Mouse (Mus musculus) forebrain, postnatal 0 days (tissue): ENCODE measurements at regions not wholly inside any gene's neighbourhood (a gene's known extent, or its start where the extent isn't known, plus 50 kb on each side); places are given as distances from the start of the nearest gene placed in this dataset.

Experiments used
- ATAC-seq: fragments of 200-750 bp; cut with Nextera tagmentation; 2 replicates; pipeline ENCODE4 v1.8.0; 2017; ENCODE audit warnings: mild to moderate bottlenecking, moderate library complexity
- DNase-seq: peaks from one replicate; pipeline ENCODE4 v3.0.0-alpha.2; 2015
- H3K27ac ChIP-seq: fragments of 300-500 bp; sonication (generic); 2 replicates; pipeline ENCODE4 v1.5.1; 2014; ENCODE audit warnings: low read depth, mild to moderate bottlenecking, antibody characterized with exemption, low read length, moderate library complexity, mixed read lengths
- H3K27me3 ChIP-seq: fragments of 300-500 bp; sonication (generic); 2 replicates; pipeline ENCODE4 v1.6.1; 2014; ENCODE audit warnings: mild to moderate bottlenecking, low read length, mixed read lengths; ENCODE audit not compliant: insufficient read depth
- H3K36me3 ChIP-seq: fragments of 300-500 bp; sonication (generic); 2 replicates; pipeline ENCODE4 v1.6.1; 2014; ENCODE audit warnings: mild to moderate bottlenecking, moderate library complexity; ENCODE audit not compliant: insufficient read depth
- H3K4me1 ChIP-seq: fragments of 300-500 bp; sonication (generic); 2 replicates; pipeline ENCODE4 v1.6.1; 2014; ENCODE audit warnings: antibody characterized with exemption; ENCODE audit not compliant: insufficient read depth
- H3K4me2 ChIP-seq: fragments of 300-500 bp; sonication (generic); 2 replicates; pipeline ENCODE4 v1.6.1; 2014; ENCODE audit warnings: low read depth, mild to moderate bottlenecking, moderate library complexity
- H3K4me3 ChIP-seq: fragments of 300-500 bp; sonication (generic); 2 replicates; pipeline ENCODE4 v1.5.1; 2014; ENCODE audit warnings: low read depth, low read length, mixed read lengths
- H3K9ac ChIP-seq: fragments of 300-500 bp; sonication (generic); 2 replicates; pipeline ENCODE4 v1.6.1; 2014; ENCODE audit warnings: mild to moderate bottlenecking
- H3K9me3 ChIP-seq: fragments of 300-500 bp; sonication (generic); 2 replicates; pipeline ENCODE4 v1.6.1; 2016; ENCODE audit warnings: low read length
- CTCF ChIP-seq: sonication (generic); IDR thresholded peaks from 2 replicates; pipeline ENCODE4 v1.5.1; 2016; ENCODE audit warnings: antibody characterized with exemption, control low read depth, low read depth
- WGBS: fragments of 180-500 bp; shearing (Covaris S2); extraction: QIAGEN DNeasy Blood & Tissue Kit; methylation state at CpG from one replicate; pipeline ENCODE4 v1.1.7; 2014; 5-methylcytosine and 5-hydroxymethylcytosine counted together
- microRNA-seq, 2 experiments: library from miRNA; unstranded; fragments of <30 nt; microRNA quantifications; one replicate each; pipeline ENCODE4; 2016

- ATAC-seq (no peak), DNase-seq (no peak)
- H3K9me3 ChIP-seq, result peaks cover 14% of the 10 kb centered on the region
- no peak overlapping the region for H3K4me2 ChIP-seq
- H3K27ac ChIP-seq, result no peak overlapping the region
- 57% methylated on average over 2 of the region's 2 CpGs for WGBS
- no peak overlapping the region for H3K4me3 ChIP-seq
- no peaks in the 10 kb centered on the region for H3K27me3 ChIP-seq
- TF ChIP-seq CTCF, result no peak
- no peak overlapping the region for H3K9ac ChIP-seq
- no peaks in the 10 kb centered on the region for H3K4me1 ChIP-seq
- no peaks in the 10 kb centered on the region for H3K36me3 ChIP-seq
Observed at GRCm38 (mm10) chr16:3247755-3248110, 343.1 kb upstream of the Olfr161 start.

- H3K27ac ChIP-seq, result no peak overlapping the region
- no peaks in the 10 kb centered on the region for H3K4me1 ChIP-seq
- DNase-seq (no peak), ATAC-seq (no peak)
- no peak overlapping the region for H3K9ac ChIP-seq
- no peaks in the 10 kb centered on the region for H3K27me3 ChIP-seq
- H3K36me3 ChIP-seq, result no peaks in the 10 kb centered on the region
- TF ChIP-seq CTCF, result no peak
- no peak overlapping the region for H3K4me3 ChIP-seq
- WGBS, result 35% methylated on average over 1 of the region's 1 CpGs
- H3K9me3 ChIP-seq, result peaks cover 23% of the 10 kb centered on the region
- H3K4me2 ChIP-seq, result no peak overlapping the region
Observed at GRCm38 (mm10) chr16:3253885-3254284, 337.0 kb upstream of the Olfr161 start.

DNA sequence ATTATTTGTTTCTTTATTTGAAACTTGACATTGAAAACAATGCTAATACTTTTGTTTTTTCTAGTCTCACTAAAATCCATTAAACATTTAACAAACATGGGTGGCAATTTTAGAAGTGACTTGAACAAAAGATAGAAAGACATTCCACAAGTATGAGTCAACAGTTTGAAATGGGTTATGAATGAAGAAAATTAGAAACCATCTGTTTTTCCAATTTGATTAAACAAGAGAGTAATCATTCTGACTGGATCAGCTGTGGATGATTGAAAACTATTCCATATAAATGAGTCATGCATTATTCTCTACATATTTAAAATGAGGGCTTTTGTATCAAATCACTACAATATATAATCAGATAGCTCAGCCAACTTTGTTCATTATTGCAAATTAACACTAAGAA lies 334.8 kb upstream of the Olfr161 start:
- Histone ChIP-seq H3K27me3 (no peaks in the 10 kb centered on the region), H3K4me1 (no peaks in the 10 kb centered on the region), H3K9me3 (peaks cover 34% of the 10 kb centered on the region), H3K4me3 (no peak overlapping the region), H3K27ac (no peak overlapping the region), H3K9ac (no peak overlapping the region), H3K36me3 (no peaks in the 10 kb centered on the region), H3K4me2 (no peak overlapping the region)
- no peak for TF ChIP-seq CTCF
- ATAC-seq, result no peak
- DNase-seq, result no peak

- 93% methylated on average over 1 of the region's 1 CpGs for WGBS
- H3K27me3 ChIP-seq, result no peaks in the 10 kb centered on the region
- no peaks in the 10 kb centered on the region for H3K4me1 ChIP-seq
- ATAC-seq (no peak; the same call in 1 of the 2 replicates), DNase-seq (no peak)
- no peaks in the 10 kb centered on the region for H3K36me3 ChIP-seq
- H3K4me3 ChIP-seq, result no peak overlapping the region
- peaks cover 43% of the 10 kb centered on the region for H3K9me3 ChIP-seq
- TF ChIP-seq CTCF, result no peak
- no peak overlapping the region for H3K27ac ChIP-seq
- H3K9ac ChIP-seq, result no peak overlapping the region
- H3K4me2 ChIP-seq, result no peak overlapping the region
Observed at GRCm38 (mm10) chr16:3265351-3265750, 325.5 kb upstream of the Olfr161 start.

DNA sequence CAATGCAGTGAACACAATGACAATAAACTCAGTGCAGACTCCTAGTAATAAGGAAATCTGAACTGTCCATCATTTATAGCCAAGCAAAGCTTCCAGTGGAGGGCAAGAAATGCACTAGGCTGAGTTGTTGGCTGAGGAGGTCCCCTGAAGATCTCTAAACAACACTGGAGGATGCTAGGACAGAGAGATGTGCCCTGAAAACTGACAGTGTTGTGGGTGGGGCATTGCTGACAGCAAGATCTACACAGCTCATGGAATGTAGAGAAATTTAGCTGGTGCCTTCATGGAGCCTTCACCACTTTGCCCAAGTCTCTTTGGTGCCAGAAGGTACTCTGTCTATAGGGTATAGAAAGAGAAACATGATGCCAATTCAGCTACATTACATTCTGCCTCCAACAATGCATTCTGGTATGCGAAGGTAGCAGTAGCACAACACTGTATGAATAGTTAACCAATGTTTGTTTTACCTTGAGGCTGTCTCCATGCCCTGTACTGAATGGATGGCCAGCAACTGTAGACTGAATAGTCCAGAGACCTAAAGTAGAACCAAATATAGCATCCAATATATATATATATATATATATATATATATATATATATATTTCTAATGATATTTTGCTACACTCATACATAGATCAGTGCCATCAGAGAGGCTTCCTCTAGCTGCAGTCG lies 318.9 kb upstream of the Olfr161 start:
- ATAC-seq (no peak), DNase-seq (no peak)
- Histone ChIP-seq H3K4me3 (no peak overlapping the region), H3K27me3 (no peaks in the 10 kb centered on the region), H3K9ac (no peak overlapping the region), H3K4me2 (no peak overlapping the region), H3K36me3 (no peaks in the 10 kb centered on the region), H3K27ac (no peak overlapping the region), H3K9me3 (peaks cover 62% of the 10 kb centered on the region), H3K4me1 (no peaks in the 10 kb centered on the region)
- 58% methylated on average over 2 of the region's 2 CpGs for WGBS
- no peak for TF ChIP-seq CTCF

DNA sequence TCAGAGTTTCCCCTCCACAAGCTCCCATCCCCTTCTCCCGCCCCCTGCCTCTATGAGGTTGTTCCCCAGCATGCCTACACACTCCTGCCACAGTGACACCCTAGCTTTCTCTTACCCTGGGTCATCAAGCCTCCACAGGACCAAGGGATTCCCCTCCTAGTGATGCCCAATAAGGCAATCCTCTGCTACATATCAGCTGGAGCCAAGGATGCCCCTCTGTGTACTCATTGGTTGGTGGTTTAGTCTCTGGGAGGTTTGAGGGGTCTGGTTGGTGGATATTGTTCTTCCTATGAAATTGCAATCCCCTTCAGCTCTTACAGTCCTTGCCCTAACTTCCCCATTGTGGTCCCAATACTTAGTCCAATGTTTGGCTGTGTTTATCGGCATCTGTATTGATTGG lies 317.4 kb upstream of the Olfr161 start:
- no peaks in the 10 kb centered on the region for H3K27me3 ChIP-seq
- no peak for ATAC-seq
- no peak overlapping the region for H3K4me3 ChIP-seq
- no peak for TF ChIP-seq CTCF
- no peak overlapping the region for H3K4me2 ChIP-seq
- WGBS, result 97% methylated on average over 2 of the region's 2 CpGs
- H3K9me3 ChIP-seq, result peaks cover 64% of the 10 kb centered on the region
- H3K4me1 ChIP-seq, result no peaks in the 10 kb centered on the region
- no peaks in the 10 kb centered on the region for H3K36me3 ChIP-seq
- no peak for DNase-seq
- H3K9ac ChIP-seq, result no peak overlapping the region
- H3K27ac ChIP-seq, result no peak overlapping the region

Small RNA genes in the stretch of these regions (microRNA-seq; reads per million reads assigned to microRNA genes)
- 0 reads per million in 2 experiments for gene Gm23215
